Mouse (Mus musculus): ENCODE data around the gene Rcn3. TPM values are rescaled to one million over a fixed set of nuclear protein-coding genes. Genes with fewer than 3 reads are reported as not detected.
"Not testable (repeated sequence)": the region's sequence is repeated elsewhere in the genome, so short reads cannot be mapped to it uniquely, and the experiment has no call there.

Rcn3 gene
- 10 to 100 TPM; 32.0 to 36.4 TPM for total RNA-seq (2021)
- long read RNA-seq, experiment 1, transcript Rcn3-201 (7 exons, 1,462 nt): major isoform, 12 of 31 reads
- long read RNA-seq, experiment 1, transcript Rcn3-208 (7 exons, 1,453 nt): major isoform, 12 of 31 reads
- long read RNA-seq, experiment 1, partial matches to known transcripts: 2 of 31 reads
- long read RNA-seq, experiment 1, other reads (novel, unspliced or antisense): 5 of 31 reads
- long read RNA-seq, experiment 2, transcript Rcn3-201 (7 exons, 1,462 nt): major isoform, 53 of 87 reads
- long read RNA-seq, experiment 2, transcript Rcn3-208 (7 exons, 1,453 nt): minor isoform, 16 of 87 reads
- long read RNA-seq, experiment 2, partial matches to known transcripts: 4 of 87 reads
- long read RNA-seq, experiment 2, other reads (novel, unspliced or antisense): 14 of 87 reads

DNA sequence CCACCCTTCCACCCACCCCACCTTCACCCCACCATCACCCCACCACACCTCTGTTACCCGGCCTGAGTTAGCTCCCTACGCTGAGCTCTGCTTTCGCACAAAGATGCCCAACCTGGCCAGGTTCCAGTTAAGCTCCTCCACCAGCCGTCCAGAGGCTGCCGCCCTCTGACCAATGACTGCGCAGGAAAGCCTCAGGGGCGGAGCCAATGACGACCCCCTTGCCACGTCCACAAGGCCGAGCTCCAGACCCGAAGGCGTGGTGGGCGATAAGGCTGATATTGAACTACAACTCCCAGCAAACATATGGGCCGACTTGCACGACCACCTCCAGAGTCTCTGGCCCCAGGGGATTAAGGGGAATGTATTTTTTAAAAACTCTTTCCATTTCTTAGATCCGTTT, at the start of gene Rcn3:
Rcn3 (minus strand) TSS at position 174 of the 400 bp plus-strand sequence.
- peak; percentile 56 to 65 for DNase-seq (ENCODE audit: low spot score in 2 of 2)

DNA sequence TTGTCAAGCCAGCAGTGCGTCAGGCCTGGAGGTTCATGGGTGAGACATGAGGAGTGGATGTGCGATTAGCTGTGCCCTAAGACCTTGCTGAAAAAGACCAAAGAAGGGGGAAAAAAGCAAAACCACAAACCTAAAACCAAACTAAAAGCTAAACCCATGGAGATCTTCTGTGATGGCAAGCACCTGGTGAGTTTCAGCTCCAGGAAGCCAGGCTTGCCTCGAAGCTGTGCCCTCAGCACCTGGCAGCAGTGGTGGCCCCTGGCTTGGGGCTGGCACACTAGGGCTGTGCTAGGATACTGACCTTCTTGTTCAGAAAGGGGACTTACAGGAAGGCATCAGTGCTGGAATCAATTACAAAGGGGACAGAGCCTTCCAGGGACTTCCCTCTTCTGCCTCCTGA, 49.3 kb upstream of the Rcn3 start:
- no peak for DNase-seq (ENCODE audit: low spot score in 2 of 2)

- DNase-seq (ENCODE audit: low spot score in 2 of 2): peak in 1 of 2 experiments; percentile 41
These were observed 48.1 kb upstream of the Rcn3 start for GRCm38 (mm10) chr7:45139904-45140723.

GRCm38 (mm10) chr7:45138403-45138802, 46.4 kb upstream of the Rcn3 start:
- no peak for DNase-seq (ENCODE audit: low spot score in 2 of 2)

DNA sequence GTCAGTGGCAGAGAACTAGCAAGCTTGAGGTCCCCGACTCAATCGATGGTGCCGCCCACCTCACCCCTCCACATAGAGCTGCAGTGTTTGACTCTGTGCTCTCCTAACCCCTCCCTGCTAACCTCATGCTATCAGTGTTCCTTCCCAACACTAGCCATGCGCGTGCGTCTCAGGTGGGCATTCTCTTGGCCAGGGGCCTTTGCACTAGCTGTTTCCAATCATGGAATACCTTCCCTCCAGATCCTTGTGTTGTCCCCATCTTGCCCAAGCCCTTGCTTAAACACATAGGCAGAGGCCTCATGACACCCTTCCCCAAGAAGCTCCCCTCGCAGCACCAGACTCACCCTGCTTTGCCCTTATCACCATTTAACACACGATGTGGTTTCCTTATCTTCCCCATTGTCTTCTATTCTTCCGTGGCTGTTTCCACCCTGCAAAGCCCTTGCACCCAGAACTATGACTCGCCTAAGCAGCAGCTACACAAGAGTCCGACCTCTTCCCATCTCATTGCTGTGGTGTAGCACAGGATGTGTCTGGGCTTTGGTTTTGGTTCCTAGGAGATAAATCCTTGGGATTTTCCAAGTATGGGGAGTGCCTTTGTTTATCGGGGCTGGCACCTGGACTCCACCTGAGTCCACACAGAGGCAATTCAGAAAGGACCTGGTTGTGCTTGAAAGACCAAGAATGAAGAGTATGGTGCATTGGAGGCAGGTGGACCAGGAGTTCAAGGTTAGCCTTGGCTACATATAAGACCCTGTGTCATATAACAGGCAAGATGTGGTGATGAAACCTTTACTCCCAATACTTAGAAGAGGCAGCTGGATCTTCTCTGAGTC, 45.4 kb upstream of the Rcn3 start:
- DNase-seq (ENCODE audit: low spot score in 2 of 2): no peak

DNA sequence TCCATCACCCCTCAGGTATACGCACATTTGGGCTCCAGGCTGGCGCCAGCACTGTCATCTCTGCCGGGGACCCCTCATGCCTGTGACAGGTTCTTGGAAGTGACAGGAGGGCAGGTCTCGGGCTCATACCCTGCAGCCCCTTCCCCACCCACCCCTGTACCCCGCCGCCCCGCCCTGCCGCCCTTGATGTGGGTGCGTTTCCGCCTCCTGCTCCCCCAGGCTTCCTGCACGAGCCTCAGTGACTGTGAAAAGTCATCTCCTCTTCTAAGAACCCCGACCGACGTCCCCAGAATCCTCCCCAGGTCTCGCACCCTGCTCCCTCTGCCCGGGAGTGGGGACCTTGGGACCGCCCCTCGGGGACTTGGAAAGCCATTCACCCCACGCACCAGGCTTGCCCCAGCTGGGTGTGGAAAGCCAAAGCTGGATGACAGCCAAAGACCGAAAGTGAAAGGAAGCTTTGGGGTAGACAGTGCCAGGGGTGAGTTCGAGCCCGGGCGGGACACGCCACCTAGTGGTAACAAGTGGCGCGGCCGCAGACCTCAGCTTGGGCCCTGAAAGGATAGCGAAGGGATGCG, 44.1 kb upstream of the Rcn3 start, which contains the start of the genes Gm45713 and Flt3l:
Gm45713 (minus strand) TSS at position 239 of the 575 bp plus-strand sequence.
Flt3l (minus strand) TSS at position 440 of the 575 bp plus-strand sequence.
- peak; percentile 93 to 94 for DNase-seq (ENCODE audit: low spot score in 2 of 2)

- no peak for DNase-seq (ENCODE audit: low spot score in 2 of 2)
These were observed 43.3 kb upstream of the Rcn3 start for GRCm38 (mm10) chr7:45135370-45135769.

GRCm38 (mm10) chr7:45134544-45135026, 42.6 kb upstream of the Rcn3 start:
- DNase-seq (ENCODE audit: low spot score in 2 of 2): no peak

- DNase-seq (ENCODE audit: low spot score in 2 of 2): no peak
These were observed 41.6 kb upstream of the Rcn3 start for GRCm38 (mm10) chr7:45133446-45134159.

GRCm38 (mm10) chr7:45131850-45132249, 39.8 kb upstream of the Rcn3 start:
- no peak for DNase-seq (ENCODE audit: low spot score in 2 of 2)

- DNase-seq (ENCODE audit: low spot score in 2 of 2): no peak
These were observed 37.9 kb upstream of the Rcn3 start for GRCm38 (mm10) chr7:45129776-45130512.

- DNase-seq (ENCODE audit: low spot score in 2 of 2): peak in 1 of 2 experiments; percentile 56
These were observed 37.3 kb upstream of the Rcn3 start for GRCm38 (mm10) chr7:45129318-45129717.

- peak; percentile 93 to 94 for DNase-seq (ENCODE audit: low spot score in 2 of 2)
These were observed 36.7 kb upstream of the Rcn3 start, which contains the start of gene Rpl13a for GRCm38 (mm10) chr7:45128624-45129246. Gene Rpl13a, minus strand, starts transcription at chr7:45128761.

DNA sequence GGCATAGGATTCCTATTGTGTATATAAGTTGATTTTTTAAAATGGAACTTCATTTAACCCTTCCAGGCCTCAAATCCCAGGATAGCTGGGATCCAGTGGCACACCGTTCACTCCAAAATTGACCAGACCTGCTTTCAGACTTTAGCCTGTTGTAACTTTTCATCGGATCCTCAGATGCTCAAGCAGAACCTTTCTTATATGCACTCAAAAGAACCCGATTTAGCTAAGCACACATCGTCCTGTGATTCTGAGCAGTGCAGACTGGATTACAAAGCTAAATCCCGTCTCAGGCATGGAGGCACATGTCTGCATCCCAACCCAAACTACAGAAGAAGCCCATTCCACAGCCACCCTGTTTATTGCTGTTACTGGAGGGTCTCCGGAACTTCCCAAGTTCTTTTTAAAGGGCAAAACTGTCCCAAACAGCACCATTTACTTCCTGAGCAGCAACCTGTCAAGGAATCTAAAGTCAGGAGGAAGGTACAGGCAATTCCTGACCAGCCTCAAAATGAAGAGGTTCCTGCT, 35.7 kb upstream of the Rcn3 start:
- no peak for DNase-seq (ENCODE audit: low spot score in 2 of 2)

- DNase-seq (ENCODE audit: low spot score in 2 of 2): no peak
These were observed 35.1 kb upstream of the Rcn3 start for GRCm38 (mm10) chr7:45126844-45127699.

- no peak for DNase-seq (ENCODE audit: low spot score in 2 of 2)
These were observed 34.3 kb upstream of the Rcn3 start for GRCm38 (mm10) chr7:45126147-45126843.

GRCm38 (mm10) chr7:45125649-45126048, 33.6 kb upstream of the Rcn3 start:
- DNase-seq (ENCODE audit: low spot score in 2 of 2): not testable (repeated sequence)
